8 mouse cellular contexts compared by ENCODE assay signal in the genomic region with DNA sequence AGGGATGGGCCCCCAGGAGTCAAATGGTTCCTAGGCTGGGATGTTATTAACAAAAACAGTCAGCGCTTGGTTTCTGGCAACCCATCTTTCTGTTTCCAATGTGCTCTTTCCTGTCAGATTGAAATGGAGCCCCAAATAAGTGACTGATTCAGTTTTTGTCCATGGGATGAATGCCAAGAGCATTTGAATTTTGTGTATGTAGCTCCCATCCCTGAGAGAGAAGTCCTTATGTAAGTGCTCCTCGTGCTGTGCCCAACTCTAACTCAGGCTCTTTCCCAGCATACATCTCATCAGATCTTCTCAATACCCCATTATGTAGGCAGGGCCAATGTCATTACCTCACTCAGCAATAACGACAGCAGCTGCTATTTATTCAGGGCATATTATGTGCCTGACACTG. TPM values are rescaled to one million over a fixed set of nuclear protein-coding genes. Genes with fewer than 3 reads are reported as not detected.
A peak's percentile ranks its signal among the peaks of the same experiment; 100 is the strongest.
DNase-seq lines count a peak whose midpoint lies in the region; ATAC-seq and TF ChIP-seq lines count a peak whose summit lies in the region.

No protein-coding gene starts in this region.

- TF ChIP-seq POLR2A in olfactory bulb, adult 2 months (IDR thresholded peaks at IDR 0.05; ENCODE audit: insufficient read depth, low read depth, low read length), result no peak

- peak overlapping the region; percentile 97 for H3K4me2 ChIP-seq in lung, embryonic 14.5 days

- peak; percentile 39 for DNase-seq in cerebellum, adult 11-12 months
- peak; percentile 22 for DNase-seq in lung, embryonic 14.5 days
- no peak for DNase-seq in lung, postnatal 14 days
- peak; percentile 87 for DNase-seq in layer of hippocampus, adult 9-11 months
- no peak for DNase-seq in adrenal gland, adult 8-10 months
- DNase-seq in cerebellum, postnatal 25 days, result no peak

- no peak overlapping the region for H3K27ac ChIP-seq in lung, embryonic 14.5 days (ENCODE audit: low read depth)
- peak overlapping the region; percentile 83 for H3K27ac ChIP-seq in olfactory bulb, adult 2 months (ENCODE audit: insufficient read depth, low read depth, low read length)

- H3K4me3 ChIP-seq in lung, embryonic 14.5 days (ENCODE audit: low read depth, low read length), result peak overlapping the region; percentile 99
- peak overlapping the region; percentile 76 for H3K4me3 ChIP-seq in olfactory bulb, adult 2 months (ENCODE audit: insufficient read depth, low read depth, low read length)

- no peak for TF ChIP-seq CTCF in lung, embryonic 14.5 days (IDR thresholded peaks at IDR 0.05; ENCODE audit: low read depth)
- TF ChIP-seq CTCF in olfactory bulb, adult 2 months (IDR thresholded peaks at IDR 0.05; ENCODE audit: insufficient read depth, low read depth, low read length), result no peak

- H3K36me3 ChIP-seq in lung, embryonic 14.5 days (ENCODE audit: insufficient read depth), result peaks cover 32% of the 10 kb centered on the region

- peaks cover 30% of the 10 kb centered on the region for H3K4me1 ChIP-seq in lung, embryonic 14.5 days (ENCODE audit: insufficient read depth)
- H3K4me1 ChIP-seq in olfactory bulb, adult 2 months (ENCODE audit: control insufficient read depth, insufficient read depth, low read length), result peaks cover 35% of the 10 kb centered on the region

- H3K27me3 ChIP-seq in lung, embryonic 14.5 days (ENCODE audit: insufficient read depth, low read length), result no peaks in the 10 kb centered on the region

- H3K9ac ChIP-seq in lung, embryonic 14.5 days, result peak overlapping the region; percentile 100

- no peaks in the 10 kb centered on the region for H3K9me3 ChIP-seq in lung, embryonic 14.5 days (ENCODE audit: low read depth, low read length)

- WGBS in lung, embryonic 14.5 days, result 39% methylated on average over 3 of the region's 3 CpGs
- WGBS in olfactory bulb, adult 2 months, result 8% methylated on average over 3 of the region's 3 CpGs

- no peak for ATAC-seq in cerebellum, adult (ENCODE audit: insufficient number of reproducible peaks, low FRiP score, low TSS enrichment)
- no peak for ATAC-seq in lung, embryonic 14.5 days (ENCODE audit: insufficient read depth)

RNA-seq across cellular contexts. Expression of a gene that starts 1.2 kb away (rescaled TPM):
- polyA plus RNA-seq in lung, embryonic 14.5 days (2014; fragmentation: Nextera tagmentation; extraction: Ambion mirVana), result 27.7 and 31.9 TPM in 2 replicates
- not detected in 2 replicates for polyA plus RNA-seq in olfactory bulb, adult 2 months (2012; ENCODE audit: insufficient read depth, insufficient read length, low replicate concordance, missing spikeins)
- total RNA-seq in adrenal gland, adult 8-10 months (2022), result 10 to 100 TPM; 22.0 to 26.2 (median 24.9) TPM

RNA-seq across cellular contexts. Expression of a gene that starts 2.0 kb away (rescaled TPM):
- 117 and 134 TPM in 2 replicates for polyA plus RNA-seq in lung, embryonic 14.5 days (2014; fragmentation: Nextera tagmentation; extraction: Ambion mirVana)
- not detected in 2 replicates for polyA plus RNA-seq in olfactory bulb, adult 2 months (2012; ENCODE audit: insufficient read depth, insufficient read length, low replicate concordance, missing spikeins)
- total RNA-seq in adrenal gland, adult 8-10 months (2022), result 100 to 1,000 TPM in 1 of 4 experiments, 10 to 100 TPM in 3; 62.2 to 100 (median 74.6) TPM

RNA-seq across cellular contexts. Expression of a gene that starts 25.0 kb away (rescaled TPM):
- 19.6 and 20.2 TPM in 2 replicates for polyA plus RNA-seq in lung, embryonic 14.5 days (2014; fragmentation: Nextera tagmentation; extraction: Ambion mirVana)
- not detected in 2 replicates for polyA plus RNA-seq in olfactory bulb, adult 2 months (2012; ENCODE audit: insufficient read depth, insufficient read length, low replicate concordance, missing spikeins)
- total RNA-seq in adrenal gland, adult 8-10 months (2022), result 10 to 100 TPM; 17.0 to 27.1 (median 20.9) TPM

RNA-seq across cellular contexts. Expression of a gene that starts 36.6 kb away (rescaled TPM):
- 32.6 and 35.7 TPM in 2 replicates for polyA plus RNA-seq in lung, embryonic 14.5 days (2014; fragmentation: Nextera tagmentation; extraction: Ambion mirVana)
- polyA plus RNA-seq in olfactory bulb, adult 2 months (2012; ENCODE audit: insufficient read depth, insufficient read length, low replicate concordance, missing spikeins), result not detected in 2 replicates
- 100 to 1,000 TPM in 1 of 4 experiments, 10 to 100 TPM in 3; 77.8 to 202 (median 91.2) TPM for total RNA-seq in adrenal gland, adult 8-10 months (2022)

RNA-seq across cellular contexts. Expression of a gene that starts 57.4 kb away (rescaled TPM):
- 6.6 and 7.8 TPM in 2 replicates for polyA plus RNA-seq in lung, embryonic 14.5 days (2014; fragmentation: Nextera tagmentation; extraction: Ambion mirVana)
- not detected in 2 replicates for polyA plus RNA-seq in olfactory bulb, adult 2 months (2012; ENCODE audit: insufficient read depth, insufficient read length, low replicate concordance, missing spikeins)
- total RNA-seq in adrenal gland, adult 8-10 months (2022), result 1 to 10 TPM; 4.2 to 5.9 (median 4.6) TPM

Comparison
In these comparisons a context has a peak if more than half of its experiments do, and no peak if none do; other contexts are left out.
1. DNase-seq: peak in cerebellum, adult 11-12 months (single experiment), lung, embryonic 14.5 days (single experiment) and layer of hippocampus, adult 9-11 months (single experiment); none in lung, postnatal 14 days (single experiment), adrenal gland, adult 8-10 months (single experiment) and cerebellum, postnatal 25 days (0 of 2).